9 mouse cellular contexts compared by ENCODE assay signal in the genomic region with DNA sequence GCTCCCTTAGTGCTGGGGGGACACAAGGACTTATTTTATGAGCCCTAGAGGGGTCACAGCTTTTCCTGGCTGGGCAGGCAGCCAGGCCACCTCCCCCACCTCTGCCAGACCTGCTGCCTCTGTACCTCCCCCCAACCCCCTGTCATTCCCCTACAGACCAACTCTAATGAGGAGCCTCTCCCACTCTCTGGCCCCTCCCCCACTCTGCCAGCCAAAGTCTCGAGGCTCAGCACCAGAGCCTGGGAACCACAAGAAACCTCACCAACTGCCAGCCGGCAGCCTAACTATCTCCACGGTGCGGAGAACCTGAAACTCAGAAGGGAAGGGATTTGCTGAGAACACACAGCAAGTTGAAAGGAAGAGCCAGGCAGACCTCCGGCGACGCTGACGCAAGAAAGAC. TPM values are rescaled to one million over a fixed set of nuclear protein-coding genes. Genes with fewer than 3 reads are reported as not detected.
DNase-seq lines count a peak whose midpoint lies in the region; ATAC-seq and TF ChIP-seq lines count a peak whose summit lies in the region.
"Had no signal": no experiment of that assay in that cellular context is flagged by ENCODE, and none has a peak within 500 bp of the region (broad histone marks: within the 10 kb centered on the region; RNA-seq: fewer than 3 reads in every experiment).

No protein-coding gene starts in this region.

- no peak for TF ChIP-seq CTCF in testis, adult 2 months (IDR thresholded peaks at IDR 0.05; ENCODE audit: control insufficient read depth, insufficient read depth, insufficient replicate concordance, low read depth, low read length)

- 2% methylated on average over 8 of the region's 8 CpGs for WGBS in heart, embryonic 10.5 days
- WGBS in limb, embryonic 15.5 days = 4% methylated on average over 8 of the region's 8 CpGs

- no peak for DNase-seq in heart, embryonic 10.5 days (ENCODE audit: low spot score)
- DNase-seq in heart, postnatal 10 days = no peak
- DNase-seq in testis, postnatal 14 days (ENCODE audit: low spot score) = no peak
- DNase-seq in testis, postnatal 10 days (ENCODE audit: low spot score) = peak; percentile 55
- no peak for DNase-seq in left cerebral cortex, postnatal 36 days (ENCODE audit: low spot score in 2 of 2)
- DNase-seq in lung, postnatal 25 days (ENCODE audit: low spot score) = no peak

- ATAC-seq in limb, embryonic 15.5 days (ENCODE audit: insufficient number of reproducible peaks, low FRiP score, low TSS enrichment, low read depth) = no peak

- H3K4me3 ChIP-seq in heart, embryonic 10.5 days = peak overlapping the region; percentile 38
- H3K4me3 ChIP-seq in testis, adult 2 months (ENCODE audit: control insufficient read depth, low read depth, low read length) = peak overlapping the region; percentile 53
- H3K4me3 ChIP-seq in limb, embryonic 15.5 days = peak overlapping the region; percentile 36

- peaks cover 11% of the 10 kb centered on the region for H3K27me3 ChIP-seq in heart, embryonic 10.5 days (ENCODE audit: insufficient read depth, poor library complexity, severe bottlenecking)
- no peaks in the 10 kb centered on the region for H3K27me3 ChIP-seq in testis, adult 2 months (ENCODE audit: control insufficient read depth, insufficient read depth, low read length)
- H3K27me3 ChIP-seq in limb, embryonic 15.5 days = no peaks in the 10 kb centered on the region

- H3K27ac ChIP-seq in heart, embryonic 10.5 days = peak overlapping the region; percentile 59; the same call in 1 of the 2 replicates
- no peak overlapping the region for H3K27ac ChIP-seq in testis, adult 2 months (ENCODE audit: control insufficient read depth, insufficient read depth, low read depth, low read length)
- H3K27ac ChIP-seq in limb, embryonic 15.5 days = peak overlapping the region; percentile 87; the same call in 1 of the 2 replicates
- H3K27ac ChIP-seq: liver, embryonic 14.5 days had no signal

- H3K4me1 ChIP-seq in heart, embryonic 10.5 days = peaks cover 24% of the 10 kb centered on the region
- peaks cover 15% of the 10 kb centered on the region for H3K4me1 ChIP-seq in testis, adult 2 months (ENCODE audit: control insufficient read depth, insufficient read depth, low read length)
- peaks cover 44% of the 10 kb centered on the region for H3K4me1 ChIP-seq in limb, embryonic 15.5 days

- intact Hi-C loops in heart, postnatal 10 days (cut with DNase I) = no loop called here
- intact Hi-C loops in left cerebral cortex, postnatal 36 days (cut with DNase I) = no loop called here

- H3K9me3 ChIP-seq in heart, embryonic 10.5 days = no peaks in the 10 kb centered on the region
- H3K9me3 ChIP-seq in limb, embryonic 15.5 days = no peaks in the 10 kb centered on the region

- TF ChIP-seq POLR2A in testis, adult 2 months (IDR thresholded peaks at IDR 0.05; ENCODE audit: control insufficient read depth, low read depth, low read length) = no peak

- H3K36me3 ChIP-seq in heart, embryonic 10.5 days = no peaks in the 10 kb centered on the region
- no peaks in the 10 kb centered on the region for H3K36me3 ChIP-seq in testis, adult 2 months (ENCODE audit: control insufficient read depth, insufficient read depth, low read length)
- H3K36me3 ChIP-seq in limb, embryonic 15.5 days = no peaks in the 10 kb centered on the region

- H3K4me2 ChIP-seq in limb, embryonic 15.5 days = peak overlapping the region; percentile 40

- 0 out of 2 replicates have a peak overlapping the region, but pooled peaks have one; percentile 26 for H3K9ac ChIP-seq in limb, embryonic 15.5 days
- H3K9ac ChIP-seq: liver, embryonic 14.5 days had no signal

RNA-seq across cellular contexts. Expression of a gene that starts 1.7 kb away (rescaled TPM):
- 0.25 and 0.29 TPM in 2 replicates for polyA plus RNA-seq in heart, embryonic 10.5 days (2016; fragmentation: Nextera tagmentation; extraction: Ambion mirVana)
- not detected for total RNA-seq in heart, postnatal 10 days (2021)
- 0.17 and 0.46 TPM in 2 replicates for polyA plus RNA-seq in testis, adult 2 months (2012; rRNA removed)
- polyA plus RNA-seq in limb, embryonic 15.5 days (2015; fragmentation: Nextera tagmentation; extraction: Ambion mirVana) = 44.7 and 60.7 TPM in 2 replicates
- total RNA-seq in left cerebral cortex, postnatal 36 days (2021) = under 1 TPM in 1 of 2 experiments, not detected in 1; 0.27 TPM

RNA-seq across cellular contexts. Expression of a gene that starts 2.9 kb away (rescaled TPM):
- not detected in 2 replicates for polyA plus RNA-seq in heart, embryonic 10.5 days (2016; fragmentation: Nextera tagmentation; extraction: Ambion mirVana)
- total RNA-seq in heart, postnatal 10 days (2021) = not detected
- 0.17 and 0.19 TPM in 2 replicates for polyA plus RNA-seq in testis, adult 2 months (2012; rRNA removed)
- polyA plus RNA-seq in limb, embryonic 15.5 days (2015; fragmentation: Nextera tagmentation; extraction: Ambion mirVana) = 0.13 and 0.21 TPM in 2 replicates
- not detected for total RNA-seq in left cerebral cortex, postnatal 36 days (2021)
- polyA plus RNA-seq: liver, embryonic 14.5 days had no signal

RNA-seq across cellular contexts. Expression of a gene that starts 12.8 kb away (rescaled TPM):
- 15.7 and 17.6 TPM in 2 replicates for polyA plus RNA-seq in heart, embryonic 10.5 days (2016; fragmentation: Nextera tagmentation; extraction: Ambion mirVana)
- 10 to 100 TPM in 1 of 2 experiments, 1 to 10 TPM in 1; 8.8 to 11.1 TPM for total RNA-seq in heart, postnatal 10 days (2021)
- polyA plus RNA-seq in testis, adult 2 months (2012; rRNA removed) = 5.8 and 6.4 TPM in 2 replicates
- 22.7 and 24.2 TPM in 2 replicates for polyA plus RNA-seq in limb, embryonic 15.5 days (2015; fragmentation: Nextera tagmentation; extraction: Ambion mirVana)
- total RNA-seq in left cerebral cortex, postnatal 36 days (2021) = 10 to 100 TPM; 18.3 to 20.4 TPM

RNA-seq across cellular contexts. Expression of a gene that starts 13.4 kb away (rescaled TPM):
- polyA plus RNA-seq in heart, embryonic 10.5 days (2016; fragmentation: Nextera tagmentation; extraction: Ambion mirVana) = 100 and 112 TPM in 2 replicates
- total RNA-seq in heart, postnatal 10 days (2021) = 100 to 1,000 TPM; 184 to 197 TPM
- polyA plus RNA-seq in testis, adult 2 months (2012; rRNA removed) = 48.6 and 52.9 TPM in 2 replicates
- 60.8 and 70.9 TPM in 2 replicates for polyA plus RNA-seq in limb, embryonic 15.5 days (2015; fragmentation: Nextera tagmentation; extraction: Ambion mirVana)
- total RNA-seq in left cerebral cortex, postnatal 36 days (2021) = 10 to 100 TPM; 66.0 to 70.6 TPM

Comparison
In these comparisons a context has a peak if more than half of its experiments do, and no peak if none do; other contexts are left out.
1. RNA of a gene that starts 1.7 kb away (polyA plus RNA-seq): 44.7 to 60.7 TPM in limb, embryonic 15.5 days; 0.25 to 0.29 TPM in heart, embryonic 10.5 days and 0.17 to 0.46 TPM in testis, adult 2 months; every median in the first group is over 10 times any median in the second.
2. Peak in every context shown above with its lines, with median percentiles within 50 percentile points of each other: H3K4me3 ChIP-seq.